Comparison of ENCODE assay signal across 8 mouse cellular contexts in genomic region chr10:80167460-80168037, GRCm38 (mm10). TPM values are rescaled to one million over a fixed set of nuclear protein-coding genes. Genes with fewer than 3 reads are reported as not detected.
A peak's percentile ranks its signal among the peaks of the same experiment; 100 is the strongest.
DNase-seq lines count a peak whose midpoint lies in the region; ATAC-seq and TF ChIP-seq lines count a peak whose summit lies in the region.

No protein-coding gene starts in this region.

- no peaks in the 10 kb centered on the region for H3K27me3 ChIP-seq in hindbrain, postnatal 0 days (ENCODE audit: insufficient read depth, low read length)

- peaks cover 20% of the 10 kb centered on the region; the same call in 1 of the 2 replicates for H3K36me3 ChIP-seq in hindbrain, postnatal 0 days (ENCODE audit: insufficient read depth, low read length)
- peaks cover 17% of the 10 kb centered on the region; the same call in 1 of the 2 replicates for H3K36me3 ChIP-seq in macrophage (ENCODE audit: inconsistent target)

- under 1% methylated on average over 55 of the region's 55 CpGs for whole genome bisulfite sequencing in hindbrain, postnatal 0 days
- under 1% methylated on average over 52 of the region's 55 CpGs for WGBS in macrophage (ENCODE audit: missing documents)

- H3K27ac ChIP-seq in gastrocnemius, adult 2 months, result peak overlapping the region; percentile 99
- H3K27ac ChIP-seq in hindbrain, postnatal 0 days, result peak overlapping the region; percentile 100
- peak overlapping the region; percentile 98 for H3K27ac ChIP-seq in left cerebral cortex, adult 2 months
- H3K27ac ChIP-seq in macrophage, result peak overlapping the region; percentile 51

- peak overlapping the region; percentile 99 for H3K4me3 ChIP-seq in gastrocnemius, adult 2 months
- H3K4me3 ChIP-seq in hindbrain, postnatal 0 days (ENCODE audit: low read length), result peak overlapping the region; percentile 91
- H3K4me3 ChIP-seq in left cerebral cortex, adult 2 months, result peak overlapping the region; percentile 99
- H3K4me3 ChIP-seq in macrophage (ENCODE audit: inconsistent target), result peak overlapping the region; percentile 49; the same call in 1 of the 2 replicates

- H3K79me2 ChIP-seq in macrophage (ENCODE audit: inconsistent target), result peaks cover 27% of the 10 kb centered on the region

- peak overlapping the region; percentile 99 for H3K9ac ChIP-seq in hindbrain, postnatal 0 days (replicated peaks; ENCODE audit: low read length)

- H3K4me2 ChIP-seq in hindbrain, postnatal 0 days (ENCODE audit: low read depth, low read length), result peak overlapping the region; percentile 64

- no peaks in the 10 kb centered on the region for H3K9me3 ChIP-seq in hindbrain, postnatal 0 days (ENCODE audit: low read length)

- ATAC-seq in common myeloid progenitor, adult 5-6 weeks (replicated peaks; ENCODE audit: low read depth, poor library complexity, severe bottlenecking), result peak; percentile 70
- peak; percentile 94 for ATAC-seq in hindbrain, postnatal 0 days

- intact Hi-C loops in gastrocnemius, adult 2 months (cut with DNase I), result no loop called here
- intact Hi-C loops in left cerebral cortex, adult 2 months (cut with DNase I), result no loop called here

- TF ChIP-seq CTCF in gastrocnemius, adult 2 months (IDR thresholded peaks at IDR 0.05), result no peak
- TF ChIP-seq CTCF in hindbrain, postnatal 0 days (IDR thresholded peaks at IDR 0.05; ENCODE audit: low read depth), result no peak
- TF ChIP-seq CTCF in left cerebral cortex, adult 2 months (IDR thresholded peaks at IDR 0.05), result no peak

- peak; percentile 100 for DNase-seq in ZHBTc4 (ENCODE audit: low read depth, low spot score)
- DNase-seq in gastrocnemius, adult 2 months, result peak; percentile 99
- DNase-seq in hindbrain, postnatal 0 days (ENCODE audit: low spot score), result peak; percentile 100
- DNase-seq in left cerebral cortex, adult 2 months (ENCODE audit: extremely low spot score in 1 of 2, low spot score in 2 of 2), result peak; percentile 98
- DNase-seq in retina, postnatal 7 days (ENCODE audit: low read depth, low spot score), result peak; percentile 99
- peak; percentile 96 to 99 for DNase-seq in urinary bladder, adult 18-20 months (ENCODE audit: low spot score in 2 of 2)

- peaks cover 17% of the 10 kb centered on the region for H3K4me1 ChIP-seq in hindbrain, postnatal 0 days (ENCODE audit: insufficient read depth, low read length)

RNA-seq across cellular contexts. Expression of gene Cirbp, which starts 1.8 kb away (rescaled TPM):
- 60.0 and 65.6 TPM in 2 replicates for total RNA-seq in common myeloid progenitor, adult 5-6 weeks (2017)
- total RNA-seq in gastrocnemius, adult 2 months (2021), result 10 to 100 TPM; 22.1 to 30.7 TPM
- 257 and 261 TPM in 2 replicates for total RNA-seq in hindbrain, postnatal 0 days (2014; rRNA removed)
- 730 and 732 TPM in 2 replicates for polyA plus RNA-seq in hindbrain, postnatal 0 days (2015; fragmentation: Nextera tagmentation; extraction: Ambion mirVana)
- 10 to 100 TPM; 75.8 to 93.0 TPM for total RNA-seq in left cerebral cortex, adult 2 months (2021)
- total RNA-seq in macrophage (2018; cell fraction: chromatin; rRNA removed), result 100 to 1,000 TPM in 11 of 26 experiments, 10 to 100 TPM in 15; 17.6 to 198 (median 86.7) TPM
- total RNA-seq in macrophage (2018; cell fraction: cytosol; rRNA removed), result 10 to 100 TPM; 10.1 to 24.5 (median 16.7) TPM
- 10 to 100 TPM; 11.8 to 97.1 (median 35.2) TPM for total RNA-seq in macrophage (2018; cell fraction: nucleus; rRNA removed)
- polyA plus RNA-seq in macrophage (2018), result 17.6 to 31.0 TPM (median 19.0 TPM) in 3 replicates

RNA-seq across cellular contexts. Expression of gene 1600002K03Rik, which starts 5.2 kb away (rescaled TPM):
- 7.8 and 15.6 TPM in 2 replicates for total RNA-seq in common myeloid progenitor, adult 5-6 weeks (2017)
- total RNA-seq in gastrocnemius, adult 2 months (2021), result 1 to 10 TPM; 6.6 to 7.1 TPM
- 2.6 and 3.2 TPM in 2 replicates for total RNA-seq in hindbrain, postnatal 0 days (2014; rRNA removed)
- 4.3 and 4.4 TPM in 2 replicates for polyA plus RNA-seq in hindbrain, postnatal 0 days (2015; fragmentation: Nextera tagmentation; extraction: Ambion mirVana)
- 1 to 10 TPM; 6.0 to 8.1 TPM for total RNA-seq in left cerebral cortex, adult 2 months (2021)
- total RNA-seq in macrophage (2018; cell fraction: chromatin; rRNA removed), result 1 to 10 TPM in 18 of 26 experiments, not detected in 8; 1.4 to 4.6 (median 2.1) TPM
- 10 to 100 TPM; 11.6 to 18.9 (median 13.6) TPM for total RNA-seq in macrophage (2018; cell fraction: cytosol; rRNA removed)
- 1 to 10 TPM in 25 of 26 experiments, not detected in 1; 2.4 to 8.5 (median 4.7) TPM for total RNA-seq in macrophage (2018; cell fraction: nucleus; rRNA removed)
- 4.4 to 19.3 TPM (median 13.3 TPM) in 3 replicates for polyA plus RNA-seq in macrophage (2018)

RNA-seq across cellular contexts. Expression of gene Efna2, which starts 11.7 kb away (rescaled TPM):
- not detected in 2 replicates for total RNA-seq in common myeloid progenitor, adult 5-6 weeks (2017)
- total RNA-seq in gastrocnemius, adult 2 months (2021), result under 1 TPM; 0.23 to 0.73 TPM
- total RNA-seq in hindbrain, postnatal 0 days (2014; rRNA removed), result 24.0 and 32.8 TPM in 2 replicates
- polyA plus RNA-seq in hindbrain, postnatal 0 days (2015; fragmentation: Nextera tagmentation; extraction: Ambion mirVana), result 23.2 and 23.8 TPM in 2 replicates
- total RNA-seq in left cerebral cortex, adult 2 months (2021), result 1 to 10 TPM; 6.8 to 7.2 TPM
- total RNA-seq in macrophage (2018; cell fraction: chromatin; rRNA removed), result 1 to 10 TPM in 3 of 26 experiments, under 1 TPM in 12, not detected in 11; 0.30 to 1.9 (median 0.43) TPM
- 1 to 10 TPM in 3 of 26 experiments, under 1 TPM in 23; 0.09 to 1.6 (median 0.25) TPM for total RNA-seq in macrophage (2018; cell fraction: cytosol; rRNA removed)
- total RNA-seq in macrophage (2018; cell fraction: nucleus; rRNA removed), result 1 to 10 TPM in 5 of 26 experiments, under 1 TPM in 15, not detected in 6; 0.20 to 1.7 (median 0.57) TPM
- polyA plus RNA-seq in macrophage (2018), result 0.11 to 0.29 TPM (median 0.26 TPM) in 3 replicates

RNA-seq across cellular contexts. Expression of gene Midn, which starts 19.5 kb away (rescaled TPM):
- total RNA-seq in common myeloid progenitor, adult 5-6 weeks (2017), result 15.8 and 18.4 TPM in 2 replicates
- 10 to 100 TPM; 34.3 to 39.8 TPM for total RNA-seq in gastrocnemius, adult 2 months (2021)
- total RNA-seq in hindbrain, postnatal 0 days (2014; rRNA removed), result 146 and 172 TPM in 2 replicates
- 14.7 and 15.8 TPM in 2 replicates for polyA plus RNA-seq in hindbrain, postnatal 0 days (2015; fragmentation: Nextera tagmentation; extraction: Ambion mirVana)
- total RNA-seq in left cerebral cortex, adult 2 months (2021), result 100 to 1,000 TPM in 1 of 2 experiments, 10 to 100 TPM in 1; 80.7 to 127 TPM
- 100 to 1,000 TPM in 2 of 26 experiments, 10 to 100 TPM in 24; 13.9 to 126 (median 56.5) TPM for total RNA-seq in macrophage (2018; cell fraction: chromatin; rRNA removed)
- total RNA-seq in macrophage (2018; cell fraction: cytosol; rRNA removed), result 10 to 100 TPM; 20.5 to 44.1 (median 32.8) TPM
- total RNA-seq in macrophage (2018; cell fraction: nucleus; rRNA removed), result 100 to 1,000 TPM in 2 of 26 experiments, 10 to 100 TPM in 24; 20.4 to 111 (median 44.0) TPM
- 16.3 to 36.3 TPM (median 20.3 TPM) in 3 replicates for polyA plus RNA-seq in macrophage (2018)

RNA-seq across cellular contexts. Expression of gene Cbarp, which starts 26.9 kb away (rescaled TPM):
- total RNA-seq in common myeloid progenitor, adult 5-6 weeks (2017), result 0.41 and 0.73 TPM in 2 replicates
- total RNA-seq in gastrocnemius, adult 2 months (2021), result 1 to 10 TPM; 1.8 to 2.3 TPM
- total RNA-seq in hindbrain, postnatal 0 days (2014; rRNA removed), result 270 and 288 TPM in 2 replicates
- polyA plus RNA-seq in hindbrain, postnatal 0 days (2015; fragmentation: Nextera tagmentation; extraction: Ambion mirVana), result 95.5 and 106 TPM in 2 replicates
- total RNA-seq in left cerebral cortex, adult 2 months (2021), result 100 to 1,000 TPM; 431 to 456 TPM
- total RNA-seq in macrophage (2018; cell fraction: chromatin; rRNA removed), result 10 to 100 TPM in 3 of 26 experiments, 1 to 10 TPM in 22, under 1 TPM in 1; 0.58 to 13.3 (median 5.5) TPM
- total RNA-seq in macrophage (2018; cell fraction: cytosol; rRNA removed), result 1 to 10 TPM in 22 of 26 experiments, under 1 TPM in 4; 0.79 to 3.8 (median 1.7) TPM
- 10 to 100 TPM in 3 of 26 experiments, 1 to 10 TPM in 23; 2.2 to 12.1 (median 4.5) TPM for total RNA-seq in macrophage (2018; cell fraction: nucleus; rRNA removed)
- polyA plus RNA-seq in macrophage (2018), result 1.9 to 3.0 TPM (median 2.4 TPM) in 3 replicates

Comparison
In these comparisons a context has a peak if more than half of its experiments do, and no peak if none do; other contexts are left out.
1. Peak in every context shown above with its lines: DNase-seq, ATAC-seq, H3K4me3 ChIP-seq and H3K27ac ChIP-seq.
2. H3K4me3 ChIP-seq: peak in every context shown above with its lines; median percentile 99 in gastrocnemius, adult 2 months; 99 in left cerebral cortex, adult 2 months; 91 in hindbrain, postnatal 0 days; 49 in macrophage.